Mouse (Mus musculus): ENCODE measurements around the gene Rab4a.

DNA sequence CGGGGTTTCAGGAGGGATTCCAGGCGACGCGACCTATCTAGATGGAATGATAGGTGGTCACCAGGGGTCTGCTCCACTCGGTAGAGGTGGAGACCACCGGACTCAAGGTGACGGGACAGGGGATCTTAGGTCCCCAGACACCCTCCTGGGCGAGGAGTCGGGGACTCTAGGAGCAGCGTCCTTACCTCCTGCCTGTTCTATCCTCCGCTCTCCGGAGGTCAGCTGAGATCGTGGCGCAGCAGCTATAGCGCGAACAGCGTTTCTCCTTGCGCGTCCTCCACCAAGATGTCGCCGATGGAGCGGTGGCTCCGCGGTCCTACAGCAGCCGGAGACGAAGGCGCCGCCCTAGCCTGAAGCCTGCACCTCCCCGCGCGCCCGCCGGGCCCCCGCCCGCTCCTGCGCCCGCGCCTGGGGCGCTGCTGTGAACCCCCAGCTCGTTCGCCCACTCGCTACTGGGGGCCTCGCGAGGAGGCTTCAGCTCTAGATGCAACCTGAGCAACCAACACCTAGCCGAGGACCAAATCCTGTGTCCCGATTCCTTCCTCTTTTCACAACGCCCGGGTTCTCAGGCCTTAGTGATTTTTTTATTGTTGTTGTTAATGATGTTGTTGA, 54.0 kb downstream of the Rab4a start, which contains the start of gene Ccsap:
- no peak for TF ChIP-seq CTCF (IDR thresholded peaks at IDR 0.05; ENCODE audit: low read depth, low read length)
- TF ChIP-seq TAL1 (conservative IDR thresholded peaks at IDR 0.05; ENCODE audit: low read depth, low read length), result no peak
- no peak for TF ChIP-seq GATA1 (IDR thresholded peaks at IDR 0.05; ENCODE audit: borderline replicate concordance, low read length)

Data from G1E (cell line).